Mouse (Mus musculus) adrenal gland, adult 8-10 months (tissue): ENCODE data around the gene Olfr312. TPM values are rescaled to one million over a fixed set of nuclear protein-coding genes. Genes with fewer than 3 reads are reported as not detected.
"Not testable (repeated sequence)": the region's sequence is repeated elsewhere in the genome, so short reads cannot be mapped to it uniquely, and the experiment has no call there.

Experiments
- DNase-seq: peaks from one replicate; pipeline ENCODE4 v3.0.0; 2022
- total RNA-seq, 4 experiments: library from RNA; stranded (reverse); gene quantifications; 2 replicates each; pipeline ENCODE4 v1.2.4; 2022

Olfr312 gene
- total RNA-seq = not detected

DNA sequence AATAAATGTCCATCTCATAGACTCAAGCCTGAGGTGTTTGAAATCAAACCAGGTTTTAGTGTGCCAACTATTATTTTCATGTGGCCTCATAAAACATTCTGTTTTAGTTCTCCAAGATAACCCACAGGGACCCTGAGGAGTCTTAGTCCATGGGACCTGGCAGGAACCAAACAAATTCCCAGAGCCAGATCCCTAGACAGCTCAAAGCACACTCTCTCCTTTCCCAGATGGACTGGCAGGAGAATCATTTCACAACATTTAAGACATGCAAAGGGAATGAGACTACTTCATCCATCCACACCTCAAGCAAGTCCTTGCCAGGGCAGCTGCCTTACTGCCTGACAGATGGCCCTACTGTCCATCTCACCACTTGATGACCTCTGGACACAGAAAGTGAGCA is at the start of gene Olfr312:
Gene Olfr312 (plus strand): TSS at position 301 of the 400 bp plus-strand sequence.
- not testable (repeated sequence) for DNase-seq

DNA sequence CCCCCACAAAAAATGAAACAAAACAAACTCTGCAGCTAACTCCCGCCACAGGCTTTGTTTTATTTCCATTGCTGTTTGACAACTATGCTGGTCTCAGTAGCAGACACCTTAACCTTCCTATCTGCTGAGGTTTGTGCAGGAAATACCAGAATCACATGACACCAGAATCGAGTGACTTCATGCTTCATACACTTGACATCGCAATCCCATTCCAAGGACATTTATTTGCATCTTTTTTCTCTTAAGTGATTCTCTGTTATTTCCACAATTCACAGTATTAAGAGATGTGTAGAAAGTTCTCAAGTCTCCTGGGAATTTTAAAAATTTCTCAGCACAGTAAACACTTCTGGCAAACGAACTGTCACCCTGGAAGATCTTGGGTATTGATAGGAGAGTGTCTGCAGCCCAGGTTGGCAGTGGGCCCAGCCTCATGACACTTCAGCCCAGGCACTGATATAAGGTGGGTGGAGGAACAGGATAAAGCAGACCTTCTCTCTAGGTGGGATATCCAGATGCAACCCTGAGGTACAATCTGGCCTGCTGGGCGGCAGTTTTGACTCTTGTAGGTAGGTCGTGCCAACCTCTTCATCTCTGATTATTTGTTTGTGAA is 46.5 kb upstream of the Olfr312 start, which contains the start of gene Olfr314:
Gene Olfr314 (plus strand): TSS at position 473 of the 610 bp plus-strand sequence.
- DNase-seq = no peak

DNA sequence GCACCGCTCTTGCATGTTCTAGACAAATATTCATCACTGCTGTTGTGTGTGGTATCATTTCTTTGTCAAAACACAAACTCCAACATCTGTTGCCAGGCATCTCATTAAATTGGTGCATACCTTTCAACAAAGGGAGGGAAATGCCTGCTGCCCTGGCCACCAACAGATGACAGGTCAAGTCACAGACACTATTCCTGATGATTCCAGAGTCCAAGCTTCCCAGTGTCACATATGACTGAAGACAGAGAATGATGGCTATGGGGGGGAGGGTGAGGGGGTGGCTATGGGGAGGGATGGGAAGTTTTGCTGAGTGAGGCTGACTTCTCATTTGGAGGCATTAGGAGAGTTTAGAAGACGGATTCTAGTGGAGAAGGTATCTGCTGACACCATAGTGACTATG is 44.9 kb upstream of the Olfr312 start:
- no peak for DNase-seq

DNA sequence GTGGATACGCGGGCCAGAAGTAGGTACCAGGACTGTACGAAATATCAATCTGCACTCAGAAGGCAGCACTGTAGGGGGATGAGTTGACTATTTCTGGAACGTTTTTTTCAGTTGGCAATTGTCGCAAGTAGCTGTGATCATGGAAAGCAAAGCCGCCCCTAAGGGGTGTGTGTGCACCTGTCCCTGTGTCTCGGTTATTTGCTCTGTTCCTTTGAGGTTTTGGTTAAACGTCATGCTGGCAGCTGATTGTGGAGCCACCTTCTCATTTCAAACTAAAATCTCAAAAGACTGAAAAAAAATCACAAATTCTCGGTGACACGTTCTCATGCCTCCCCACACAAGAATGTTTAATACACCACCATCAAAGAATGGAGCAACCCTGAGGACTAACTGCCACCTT is 41.4 kb upstream of the Olfr312 start:
- DNase-seq = no peak

DNA sequence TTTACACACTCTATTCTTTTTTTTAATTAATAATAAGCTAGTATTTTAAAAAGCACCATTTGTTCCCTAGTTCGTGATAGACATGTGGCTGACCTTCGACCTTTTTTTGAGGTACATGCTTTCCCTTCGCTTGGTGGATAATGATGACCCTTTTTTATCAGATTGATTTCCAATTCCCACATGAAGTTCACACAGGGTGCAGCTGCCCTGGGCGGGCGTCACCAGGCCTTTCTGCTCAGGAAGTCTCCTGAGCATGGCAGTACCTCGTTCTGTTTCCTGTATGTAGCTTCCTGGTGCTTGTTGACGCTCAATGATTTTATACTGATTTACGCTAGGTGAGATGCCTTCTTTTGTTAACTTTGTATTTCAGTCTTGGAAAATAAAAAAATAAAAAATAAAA is 40.7 kb upstream of the Olfr312 start:
- DNase-seq = no peak

DNA sequence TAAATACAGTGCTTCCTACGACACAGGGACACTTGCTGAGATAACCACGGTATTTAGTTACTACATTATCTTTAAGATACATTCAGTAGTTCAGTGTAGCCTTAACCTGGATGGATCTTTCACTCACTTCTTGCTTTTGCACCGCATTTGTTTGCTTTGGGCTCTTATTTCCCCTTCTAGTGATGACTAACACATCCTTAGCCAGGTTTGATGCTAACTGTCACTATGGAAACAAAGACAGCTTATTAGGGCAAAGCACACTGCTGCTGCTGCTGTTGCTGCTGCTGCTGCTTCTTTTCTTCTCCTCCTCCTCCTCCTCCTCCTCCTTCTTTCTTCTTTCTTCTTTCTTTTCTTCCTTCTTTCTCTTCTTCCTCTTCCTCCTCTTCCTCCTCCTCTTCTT is 39.5 kb upstream of the Olfr312 start:
- no peak for DNase-seq

DNA sequence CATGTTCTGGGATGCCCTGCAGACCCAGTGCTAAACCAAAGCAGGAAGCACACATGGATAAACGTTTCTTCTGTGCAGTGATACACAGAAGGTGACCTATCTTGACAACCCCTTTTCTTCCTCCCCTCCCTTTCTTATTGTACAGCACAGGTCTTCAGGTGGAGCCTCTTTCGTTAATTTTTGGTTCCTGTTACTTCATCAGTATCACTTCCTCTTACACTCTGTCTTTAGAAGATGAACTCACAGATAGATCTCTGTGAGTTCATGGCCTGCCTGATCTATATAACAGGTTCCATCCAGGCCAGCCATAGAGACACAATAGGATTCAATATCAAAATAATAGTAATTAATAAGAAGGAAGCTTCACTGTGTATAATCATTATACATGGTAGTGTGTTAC is 39.0 kb upstream of the Olfr312 start:
- no peak for DNase-seq

DNA sequence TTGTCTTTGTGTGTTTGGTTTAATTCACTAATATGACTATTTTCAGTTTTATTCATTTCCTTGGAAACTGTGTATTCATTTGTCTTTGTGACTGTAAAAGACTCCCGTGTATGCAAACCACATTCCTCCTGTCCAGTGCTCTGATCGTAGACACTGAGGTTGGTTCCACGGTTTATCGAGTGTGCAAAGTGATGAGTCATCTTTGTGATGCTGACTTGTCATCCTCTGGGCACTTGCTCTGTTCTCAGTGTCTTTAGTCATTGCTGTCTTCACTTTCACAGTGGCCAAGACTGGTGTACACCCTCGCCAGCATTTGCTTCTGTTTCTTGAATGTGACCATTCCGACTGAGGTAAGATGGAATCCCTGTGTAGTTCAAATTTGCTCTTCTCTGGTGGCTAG is 38.4 kb upstream of the Olfr312 start:
- no peak for DNase-seq

DNA sequence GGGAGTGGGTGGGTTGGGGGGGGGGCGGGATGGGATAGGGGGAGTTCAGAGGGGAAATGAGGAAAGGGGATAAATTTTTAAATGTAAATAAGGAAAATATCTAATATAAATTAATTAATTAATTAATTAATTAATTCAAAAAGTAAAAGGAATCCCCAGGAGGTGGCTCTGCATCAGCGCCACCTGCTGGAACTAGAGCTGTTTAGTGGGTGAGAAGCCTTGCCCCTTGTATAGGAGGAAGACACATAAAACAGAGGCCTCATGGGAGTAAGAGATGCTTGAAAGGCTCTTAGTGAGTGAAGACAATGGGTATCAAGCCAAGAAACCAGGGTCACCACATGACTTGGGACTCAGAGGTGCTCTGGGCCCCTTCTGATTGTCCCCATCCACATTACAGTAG is 33.2 kb upstream of the Olfr312 start:
- no peak for DNase-seq

DNA sequence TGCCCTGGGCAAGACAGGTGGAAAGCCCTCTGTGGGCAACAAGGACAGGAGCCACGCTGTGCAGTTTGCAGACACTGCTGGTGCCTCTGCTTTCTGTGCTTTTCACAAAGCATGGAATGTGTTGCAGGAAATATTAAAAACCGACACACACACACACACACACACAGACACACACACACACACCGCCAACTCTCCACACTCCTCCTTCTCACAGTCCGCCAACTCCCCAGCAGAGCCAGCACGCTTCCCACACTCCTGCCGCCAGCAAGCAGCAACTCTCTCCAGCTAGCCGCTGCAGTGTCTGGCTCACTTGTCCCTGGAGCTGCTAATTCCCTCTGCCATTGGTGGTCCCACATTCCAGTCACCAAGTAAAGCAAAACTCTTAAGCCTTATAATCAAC is 32.2 kb upstream of the Olfr312 start:
- no peak for DNase-seq

DNA sequence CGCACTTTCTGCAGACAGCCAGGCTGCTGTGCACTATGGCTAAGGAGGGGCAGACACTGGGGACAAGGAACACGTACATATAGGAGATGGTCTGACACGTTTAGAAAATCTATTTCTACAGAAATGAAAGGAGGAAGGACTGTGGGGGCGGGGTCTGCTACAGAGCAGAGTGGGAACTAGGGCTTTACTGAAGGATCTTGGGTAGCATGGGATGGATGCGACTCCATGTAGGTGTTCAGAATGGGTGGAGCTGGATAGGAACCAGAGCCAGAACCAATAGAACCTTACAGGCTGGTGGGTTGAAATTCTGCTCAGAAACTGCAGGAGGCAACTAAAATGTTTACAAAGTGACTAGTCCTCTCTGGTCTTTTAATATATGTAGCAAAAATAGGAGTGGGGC is 29.3 kb upstream of the Olfr312 start:
- no peak for DNase-seq

DNA sequence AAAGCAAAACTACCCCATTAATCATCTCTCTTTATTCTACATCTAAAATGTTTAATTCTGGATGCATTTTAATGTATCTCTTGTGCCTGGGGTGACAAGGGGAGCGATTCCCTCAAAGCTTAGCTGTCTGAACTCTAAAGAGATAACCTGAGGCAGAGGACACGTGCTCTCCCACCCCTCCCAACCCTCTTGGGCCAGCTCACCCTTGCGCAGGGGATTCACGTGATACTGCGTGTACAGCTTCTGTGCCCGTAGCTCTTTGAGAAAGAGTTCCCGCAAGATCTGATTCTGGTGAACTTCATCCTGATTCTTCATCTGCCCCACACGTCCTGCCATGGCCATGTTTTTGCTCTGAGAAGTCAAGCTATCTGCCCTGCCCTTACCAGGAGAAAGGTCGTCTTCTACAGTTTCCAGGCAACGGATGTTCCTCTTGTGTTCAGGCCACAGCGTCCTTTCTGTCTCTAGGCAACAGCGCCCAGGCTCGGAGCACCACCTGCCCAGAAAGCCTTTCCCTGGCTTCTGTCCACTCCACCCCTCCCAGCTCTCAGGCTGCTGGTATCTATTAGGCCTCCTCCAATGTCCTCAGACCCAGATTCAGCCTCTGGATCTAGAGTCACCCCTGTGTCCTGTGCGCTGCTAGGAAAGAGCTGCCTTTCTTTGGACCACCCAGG is 27.3 kb upstream of the Olfr312 start, which contains the start of gene Fam183b:
Gene Fam183b (minus strand): TSS at position 403 of the 671 bp plus-strand sequence.
- no peak for DNase-seq

DNA sequence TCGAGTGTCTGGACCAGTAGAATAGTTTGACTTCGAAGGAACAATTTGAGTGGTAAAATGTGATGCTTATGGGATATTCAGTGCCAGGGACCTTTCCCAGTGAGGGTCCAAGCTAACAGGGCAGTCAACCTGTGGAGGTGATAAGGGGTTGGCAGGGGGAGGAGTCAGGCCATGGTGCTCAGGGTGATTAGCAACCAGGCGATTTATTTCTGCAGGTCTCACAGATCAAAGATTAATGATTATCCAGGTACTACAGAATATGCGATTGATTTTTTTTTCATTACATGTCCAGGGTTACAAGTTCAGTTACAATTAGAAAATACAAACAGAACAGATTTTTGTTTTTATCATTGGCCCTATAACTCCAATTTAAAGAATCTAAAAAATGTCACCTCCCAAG is 25.2 kb upstream of the Olfr312 start:
- no peak for DNase-seq

DNA sequence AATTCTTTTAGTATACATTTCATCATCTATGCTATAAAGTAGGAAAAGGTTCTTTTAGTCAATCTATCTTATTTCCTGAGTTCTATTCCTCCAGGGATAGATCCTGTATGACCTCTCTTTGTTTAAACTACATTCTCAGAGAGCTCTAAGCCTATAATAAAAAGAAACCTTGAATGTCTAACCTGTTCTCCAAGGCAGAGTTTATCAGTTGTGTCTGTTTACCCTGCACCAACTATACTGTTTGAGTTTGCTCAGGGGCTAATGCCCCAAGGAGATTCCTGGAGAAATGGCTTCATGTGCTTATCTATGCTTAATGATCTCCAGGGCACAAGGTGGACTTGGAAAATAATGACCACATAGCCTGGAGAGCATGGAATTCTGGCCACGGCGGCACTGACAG is 24.6 kb upstream of the Olfr312 start:
- no peak for DNase-seq

DNA sequence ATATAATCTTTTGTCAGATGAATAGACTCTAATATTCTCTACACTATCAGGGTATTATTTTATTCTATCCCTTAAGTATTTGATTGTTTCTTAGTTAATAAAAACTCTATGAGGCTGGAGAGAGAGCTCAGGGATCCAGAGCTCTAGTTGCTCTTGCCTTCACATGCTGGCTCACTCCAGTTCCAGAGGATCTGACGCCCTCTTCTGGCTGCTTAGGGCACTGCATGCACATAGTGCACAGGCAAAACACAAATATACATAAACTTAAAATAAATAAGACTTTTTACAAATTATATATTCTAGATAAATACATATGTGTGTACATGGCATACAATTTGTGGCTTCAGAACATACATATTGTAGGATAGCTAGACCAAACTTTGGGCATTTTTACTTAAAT is 17.0 kb upstream of the Olfr312 start:
- DNase-seq = no peak

DNA sequence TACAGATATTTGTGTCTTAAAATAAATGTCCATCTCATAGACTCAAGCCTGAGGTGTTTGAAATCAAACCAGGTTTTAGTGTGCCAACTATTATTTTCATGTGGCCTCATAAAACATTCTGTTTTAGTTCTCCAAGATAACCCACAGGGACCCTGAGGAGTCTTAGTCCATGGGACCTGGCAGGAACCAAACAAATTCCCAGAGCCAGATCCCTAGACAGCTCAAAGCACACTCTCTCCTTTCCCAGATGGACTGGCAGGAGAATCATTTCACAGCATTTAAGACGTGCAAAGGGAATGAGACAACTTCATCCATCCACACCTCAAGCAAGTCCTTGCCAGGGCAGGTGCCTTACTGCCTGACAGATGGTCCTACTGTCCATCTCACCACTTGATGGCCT is 14.3 kb upstream of the Olfr312 start, which contains the start of gene Olfr313:
Gene Olfr313 (plus strand): TSS at position 301 of the 400 bp plus-strand sequence.
- not testable (repeated sequence) for DNase-seq

DNA sequence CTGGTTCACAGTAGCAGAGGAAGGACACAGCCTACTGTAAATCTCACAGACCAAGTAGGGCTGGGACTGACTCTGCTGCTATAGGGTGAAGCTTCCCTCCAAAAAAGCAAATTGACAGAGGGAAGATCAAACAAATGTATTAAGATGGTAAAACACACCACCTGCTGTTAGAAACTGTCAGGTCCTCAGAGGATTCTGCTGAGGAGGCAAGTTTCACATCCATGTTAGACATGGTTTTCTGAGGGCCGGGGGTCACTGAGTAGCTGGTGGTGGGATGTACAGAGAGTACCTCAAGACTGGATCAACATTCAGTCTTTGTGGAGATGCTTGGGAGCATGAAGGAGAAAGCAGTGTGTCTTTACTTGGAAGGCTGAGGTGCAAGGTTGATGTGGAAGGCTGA is 13.4 kb upstream of the Olfr312 start:
- DNase-seq = no peak

DNA sequence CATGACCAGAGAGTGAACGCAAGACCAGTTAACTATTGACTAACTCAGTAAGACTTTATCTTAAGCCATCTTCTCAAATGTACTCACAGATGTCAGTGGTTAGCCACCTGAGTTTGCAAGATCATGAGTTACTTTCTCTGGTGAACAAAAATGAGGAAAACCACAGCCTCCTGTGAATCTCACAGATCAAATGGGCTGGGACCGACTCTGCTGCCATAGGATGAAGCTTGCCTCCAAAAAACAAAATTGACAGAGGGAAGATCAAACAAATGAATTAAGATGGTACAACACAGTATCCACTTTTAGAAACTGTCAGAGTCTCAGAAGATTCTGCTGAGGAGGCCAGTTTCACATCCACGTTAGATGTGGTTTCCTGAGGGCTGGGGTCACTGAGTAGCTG is 727 bp downstream of the Olfr312 start:
- no peak for DNase-seq

DNA sequence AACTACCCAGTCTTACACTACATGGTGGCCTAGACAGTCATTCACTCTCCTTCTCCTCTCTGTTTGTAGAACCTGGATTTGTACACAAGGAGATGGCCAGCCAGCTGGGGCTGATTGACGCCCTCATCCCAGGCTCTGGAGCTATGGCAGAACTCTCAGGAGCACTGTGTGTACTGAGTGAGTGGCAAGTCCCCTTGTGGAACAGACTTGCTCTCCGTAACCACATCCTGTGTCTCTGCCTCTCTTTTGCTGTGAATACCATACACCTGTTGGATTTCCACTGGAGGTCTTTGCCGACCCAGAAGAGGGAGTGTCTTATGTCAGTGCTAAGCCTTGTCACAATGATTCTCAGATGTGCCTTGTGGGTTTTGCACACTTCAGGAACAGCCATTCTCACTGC is 3.5 kb downstream of the Olfr312 start:
- not testable (repeated sequence) for DNase-seq

DNA sequence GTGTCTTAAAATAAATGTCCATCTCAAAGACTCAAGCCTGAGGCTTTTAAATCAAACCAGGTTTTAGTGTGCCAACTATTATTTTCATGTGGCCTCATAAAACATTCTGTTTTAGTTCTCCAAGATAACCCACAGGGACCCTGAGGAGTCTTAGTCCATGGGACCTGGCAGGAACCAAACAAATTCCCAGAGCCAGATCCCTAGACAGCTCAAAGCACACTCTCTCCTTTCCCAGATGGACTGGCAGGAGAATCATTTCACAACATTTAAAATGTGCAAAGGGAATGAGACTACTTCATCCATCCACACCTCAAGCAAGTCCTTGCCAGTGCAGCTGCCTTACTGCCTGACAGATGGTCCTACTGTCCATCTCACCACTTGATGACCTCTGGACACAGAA is 9.9 kb downstream of the Olfr312 start, which contains the start of gene Olfr311:
Gene Olfr311 (plus strand): TSS at position 301 of the 400 bp plus-strand sequence.
- not testable (repeated sequence) for DNase-seq

DNA sequence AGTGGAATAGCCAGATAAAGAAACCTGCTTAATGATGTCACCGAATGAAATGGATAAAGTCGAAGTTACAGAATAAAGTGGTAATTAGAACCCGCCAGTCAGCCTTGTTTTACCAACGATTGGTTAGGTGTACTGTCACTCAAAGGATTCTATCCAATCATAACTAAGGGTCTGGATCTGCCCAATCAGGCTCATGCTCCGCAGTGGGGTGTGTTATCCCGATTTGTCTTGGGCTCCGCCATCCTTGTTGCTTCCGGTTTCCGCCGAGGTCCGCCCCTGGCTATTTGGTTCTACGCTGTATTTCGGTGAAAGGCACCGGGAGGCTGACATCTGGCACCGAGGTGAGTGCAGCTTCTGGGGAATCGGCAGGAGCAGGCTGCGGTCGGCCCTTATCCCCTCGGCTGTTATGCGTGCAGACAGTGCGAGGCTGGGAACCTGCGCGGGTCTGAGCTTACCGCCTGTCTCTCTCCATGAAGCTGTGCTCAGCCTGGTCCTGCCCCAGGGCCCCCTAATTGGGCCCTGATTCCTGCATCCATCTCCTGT is 18.0 kb downstream of the Olfr312 start, which contains the start of gene Gm12258:
Gene Gm12258 (plus strand): TSS at position 240 of the 543 bp plus-strand sequence.
- DNase-seq = peak; percentile 85

DNA sequence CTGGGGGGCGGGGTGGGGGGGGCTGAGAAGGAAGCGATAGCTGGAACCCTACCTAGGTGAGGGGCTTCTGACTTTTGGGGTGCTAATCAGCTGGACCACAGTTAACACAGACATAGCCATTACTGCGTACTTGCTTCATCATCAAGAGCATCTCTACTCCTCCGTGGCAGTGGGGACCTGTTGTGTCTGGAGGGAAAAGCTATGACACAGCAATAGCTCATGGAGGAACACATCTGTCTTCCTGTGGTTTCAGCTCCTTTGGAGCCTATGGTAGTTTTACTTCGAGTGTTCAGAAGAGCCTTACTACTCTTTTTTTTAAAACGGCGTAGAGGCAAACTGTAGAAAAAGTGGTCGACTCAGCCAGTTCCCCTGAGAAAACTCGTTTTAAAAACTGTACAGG is 18.6 kb downstream of the Olfr312 start:
- DNase-seq = no peak

DNA sequence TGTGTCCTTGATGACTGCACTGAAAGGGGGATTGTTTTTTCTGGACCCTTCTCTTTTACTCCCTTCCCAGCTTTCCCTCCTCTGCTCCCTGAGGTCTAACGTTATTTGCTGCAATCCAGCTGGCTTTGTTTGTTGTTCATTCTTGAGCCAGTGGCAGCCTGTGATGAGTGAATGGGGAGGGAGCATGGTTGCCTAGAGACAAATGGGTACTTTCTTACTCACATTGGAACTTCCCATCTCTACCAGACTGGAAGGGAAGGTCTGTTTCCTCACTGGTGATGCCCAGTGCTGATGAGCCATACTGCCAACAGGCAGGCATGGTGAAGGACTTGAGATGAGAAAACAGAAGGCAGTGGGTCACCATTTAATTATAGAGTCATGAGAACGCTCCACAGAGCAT is 20.7 kb downstream of the Olfr312 start:
- DNase-seq = no peak

DNA sequence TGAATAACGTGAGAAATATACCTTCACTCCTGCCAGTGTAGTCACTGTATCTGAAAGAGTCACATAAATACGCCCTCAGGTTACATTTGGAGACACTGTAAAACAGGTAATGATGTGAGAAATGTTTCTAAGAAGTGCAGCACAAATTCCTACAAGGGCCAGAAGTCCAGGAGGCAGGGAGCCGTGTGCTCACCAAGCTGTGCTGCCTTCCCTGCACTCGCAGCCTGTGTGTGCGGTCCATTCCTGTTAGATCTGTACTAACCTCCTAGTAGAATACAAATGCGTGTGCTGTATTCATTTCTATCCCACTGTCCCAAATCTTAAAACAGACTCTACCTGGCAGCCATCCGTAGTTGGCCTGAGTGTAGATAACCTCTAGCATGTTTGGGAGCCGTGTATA is 31.7 kb downstream of the Olfr312 start:
- DNase-seq = no peak
